Mouse (Mus musculus): ENCODE results near the gene Ankrd66. TPM values are rescaled to one million over a fixed set of nuclear protein-coding genes. Genes with fewer than 3 reads are reported as not detected.

Gene Ankrd66
- polyA plus RNA-seq (2012; rRNA removed) = 0.06 TPM in 2 replicates

DNA sequence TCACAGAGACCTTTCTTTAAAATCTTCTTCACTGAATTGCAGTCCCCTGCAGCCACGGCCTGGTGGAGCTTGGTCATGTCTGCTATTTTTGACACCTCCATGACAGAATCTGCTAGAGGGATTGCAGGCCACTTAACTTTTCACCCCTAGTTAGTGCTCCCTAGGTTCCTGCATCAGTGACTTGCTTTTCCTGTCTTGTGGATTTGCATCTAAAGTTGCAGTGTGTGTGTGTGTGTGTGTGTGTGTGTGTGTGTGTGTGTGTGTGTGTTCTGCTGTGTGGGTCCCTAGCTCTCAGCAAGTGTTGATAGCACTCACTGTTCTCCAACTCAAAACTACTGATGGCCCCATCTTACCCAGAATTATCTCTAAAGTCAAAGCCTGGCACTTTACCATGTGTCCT is at the start of gene Ankrd66:
TSS of gene Ankrd66 (minus strand) at position 101 of the 400 bp plus-strand sequence.
- H3K27ac ChIP-seq (ENCODE audit: insufficient read depth, low read length) = no peak within 1 kb of the TSS
- 72% methylated on average over 1 of the region's 1 CpGs for WGBS
- TF ChIP-seq POLR2A (IDR thresholded peaks at IDR 0.05; ENCODE audit: low read depth, low read length) (no peak), CTCF (IDR thresholded peaks at IDR 0.05; ENCODE audit: extremely low read depth, insufficient read depth, insufficient read length, insufficient replicate concordance) (no peak)
- H3K4me1 ChIP-seq (ENCODE audit: control insufficient read depth, insufficient read depth, insufficient read length) = no peaks in the 10 kb centered on the region
- no peak within 1 kb of the TSS for H3K4me3 ChIP-seq (ENCODE audit: extremely low read depth, insufficient read depth, insufficient read length)
- no peak for DNase-seq (ENCODE audit: low read depth in 1 of 2, low spot score in 2 of 2)
- no peaks in the 10 kb centered on the region for H3K36me3 ChIP-seq (ENCODE audit: control insufficient read depth, insufficient read depth, low read length)
- H3K27me3 ChIP-seq (ENCODE audit: control insufficient read depth, insufficient read depth, low read length) = no peaks in the 10 kb centered on the region

GRCm38 (mm10) chr17:43592296-43593291 is 49.2 kb upstream of the Ankrd66 start:
- no peak for TF ChIP-seq POLR2A (IDR thresholded peaks at IDR 0.05; ENCODE audit: low read depth, low read length)
- no peak for TF ChIP-seq CTCF (IDR thresholded peaks at IDR 0.05; ENCODE audit: extremely low read depth, insufficient read depth, insufficient read length, insufficient replicate concordance)
- H3K4me1 ChIP-seq (ENCODE audit: control insufficient read depth, insufficient read depth, insufficient read length) = no peaks in the 10 kb centered on the region
- no peaks in the 10 kb centered on the region for H3K27me3 ChIP-seq (ENCODE audit: control insufficient read depth, insufficient read depth, low read length)
- H3K27ac ChIP-seq (ENCODE audit: insufficient read depth, low read length) = no peak overlapping the region
- no peak overlapping the region for H3K4me3 ChIP-seq (ENCODE audit: extremely low read depth, insufficient read depth, insufficient read length)
- no peaks in the 10 kb centered on the region for H3K36me3 ChIP-seq (ENCODE audit: control insufficient read depth, insufficient read depth, low read length)
- no peak for DNase-seq (ENCODE audit: low read depth in 1 of 2, low spot score in 2 of 2)
- WGBS = 90% methylated on average over 21 of the region's 21 CpGs

- Histone ChIP-seq H3K27me3 (ENCODE audit: control insufficient read depth, insufficient read depth, low read length) (no peaks in the 10 kb centered on the region), H3K27ac (ENCODE audit: insufficient read depth, low read length) (no peak overlapping the region), H3K4me1 (ENCODE audit: control insufficient read depth, insufficient read depth, insufficient read length) (no peaks in the 10 kb centered on the region), H3K36me3 (ENCODE audit: control insufficient read depth, insufficient read depth, low read length) (no peaks in the 10 kb centered on the region), H3K4me3 (ENCODE audit: extremely low read depth, insufficient read depth, insufficient read length) (no peak overlapping the region)
- TF ChIP-seq POLR2A (IDR thresholded peaks at IDR 0.05; ENCODE audit: low read depth, low read length) (no peak), CTCF (IDR thresholded peaks at IDR 0.05; ENCODE audit: extremely low read depth, insufficient read depth, insufficient read length, insufficient replicate concordance) (no peak)
- 85% methylated on average over 5 of the region's 5 CpGs for WGBS
- no peak for DNase-seq (ENCODE audit: low read depth in 1 of 2, low spot score in 2 of 2)
Observed at GRCm38 (mm10) chr17:43590531-43590930, 47.1 kb upstream of the Ankrd66 start.

DNA sequence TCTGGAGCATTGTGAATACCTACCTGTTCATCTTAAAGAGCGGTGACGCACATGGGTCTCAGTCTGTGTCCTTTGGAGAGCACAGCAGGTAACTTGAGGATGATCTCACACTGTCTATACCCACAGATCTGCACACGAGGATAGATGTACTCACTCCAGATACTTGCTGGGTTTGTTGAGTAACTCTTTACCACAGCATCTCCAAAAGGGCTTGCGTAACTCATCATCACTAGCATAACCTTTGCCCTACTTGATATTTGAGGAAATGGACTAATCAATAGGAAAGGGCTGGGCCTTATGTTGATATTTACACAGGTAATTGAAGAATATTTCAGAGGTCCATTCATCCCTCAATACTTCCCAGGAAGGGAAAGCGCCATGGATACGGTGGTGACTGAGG is 46.3 kb upstream of the Ankrd66 start:
- 84% methylated on average over 6 of the region's 6 CpGs for WGBS
- Histone ChIP-seq H3K27ac (ENCODE audit: insufficient read depth, low read length) (no peak overlapping the region), H3K4me3 (ENCODE audit: extremely low read depth, insufficient read depth, insufficient read length) (no peak overlapping the region), H3K36me3 (ENCODE audit: control insufficient read depth, insufficient read depth, low read length) (no peaks in the 10 kb centered on the region), H3K4me1 (ENCODE audit: control insufficient read depth, insufficient read depth, insufficient read length) (no peaks in the 10 kb centered on the region), H3K27me3 (ENCODE audit: control insufficient read depth, insufficient read depth, low read length) (no peaks in the 10 kb centered on the region)
- no peak for DNase-seq (ENCODE audit: low read depth in 1 of 2, low spot score in 2 of 2)
- no peak for TF ChIP-seq CTCF (IDR thresholded peaks at IDR 0.05; ENCODE audit: extremely low read depth, insufficient read depth, insufficient read length, insufficient replicate concordance)

DNA sequence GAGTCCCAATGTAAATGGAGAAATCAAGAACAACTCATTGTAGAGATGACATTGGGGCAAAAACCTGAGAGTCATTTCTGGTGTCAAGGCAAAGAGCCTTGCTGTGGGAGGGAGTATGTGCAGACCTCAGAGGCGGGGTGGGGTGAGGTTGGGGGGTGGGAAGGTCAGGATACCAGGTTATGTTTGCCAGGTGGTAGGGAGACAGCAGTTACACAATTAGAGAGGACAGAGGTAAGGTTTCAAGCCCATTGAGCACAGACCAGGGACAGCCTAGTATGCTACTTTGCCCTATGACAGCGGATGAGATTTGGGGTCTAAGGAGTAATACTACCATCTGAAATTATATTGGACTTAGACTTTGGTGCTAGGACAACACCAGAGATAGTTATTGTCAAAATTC is 43.8 kb upstream of the Ankrd66 start:
- no peak for TF ChIP-seq CTCF (IDR thresholded peaks at IDR 0.05; ENCODE audit: extremely low read depth, insufficient read depth, insufficient read length, insufficient replicate concordance)
- no peak for TF ChIP-seq POLR2A (IDR thresholded peaks at IDR 0.05; ENCODE audit: low read depth, low read length)
- Histone ChIP-seq H3K4me3 (ENCODE audit: extremely low read depth, insufficient read depth, insufficient read length) (no peak overlapping the region), H3K27ac (ENCODE audit: insufficient read depth, low read length) (no peak overlapping the region), H3K36me3 (ENCODE audit: control insufficient read depth, insufficient read depth, low read length) (no peaks in the 10 kb centered on the region), H3K4me1 (ENCODE audit: control insufficient read depth, insufficient read depth, insufficient read length) (no peaks in the 10 kb centered on the region), H3K27me3 (ENCODE audit: control insufficient read depth, insufficient read depth, low read length) (no peaks in the 10 kb centered on the region)
- no peak for DNase-seq (ENCODE audit: low read depth in 1 of 2, low spot score in 2 of 2)
- 88% methylated on average over 2 of the region's 2 CpGs for WGBS

- H3K27ac ChIP-seq (ENCODE audit: insufficient read depth, low read length) = no peak overlapping the region
- TF ChIP-seq POLR2A (IDR thresholded peaks at IDR 0.05; ENCODE audit: low read depth, low read length) (no peak), CTCF (IDR thresholded peaks at IDR 0.05; ENCODE audit: extremely low read depth, insufficient read depth, insufficient read length, insufficient replicate concordance) (no peak)
- no peaks in the 10 kb centered on the region; the same call in 1 of the 2 replicates for H3K4me1 ChIP-seq (ENCODE audit: control insufficient read depth, insufficient read depth, insufficient read length)
- H3K27me3 ChIP-seq (ENCODE audit: control insufficient read depth, insufficient read depth, low read length) = no peaks in the 10 kb centered on the region
- DNase-seq (ENCODE audit: low read depth in 1 of 2, low spot score in 2 of 2) = no peak
- no peak overlapping the region for H3K4me3 ChIP-seq (ENCODE audit: extremely low read depth, insufficient read depth, insufficient read length)
- WGBS = 77% methylated on average over 7 of the region's 7 CpGs
- no peaks in the 10 kb centered on the region for H3K36me3 ChIP-seq (ENCODE audit: control insufficient read depth, insufficient read depth, low read length)
Observed at GRCm38 (mm10) chr17:43584771-43585170, 41.3 kb upstream of the Ankrd66 start.

- TF ChIP-seq CTCF (IDR thresholded peaks at IDR 0.05; ENCODE audit: extremely low read depth, insufficient read depth, insufficient read length, insufficient replicate concordance) = no peak
- no peaks in the 10 kb centered on the region for H3K27me3 ChIP-seq (ENCODE audit: control insufficient read depth, insufficient read depth, low read length)
- no peaks in the 10 kb centered on the region; the same call in 1 of the 2 replicates for H3K4me1 ChIP-seq (ENCODE audit: control insufficient read depth, insufficient read depth, insufficient read length)
- DNase-seq (ENCODE audit: low read depth in 1 of 2, low spot score in 2 of 2) = no peak
- H3K4me3 ChIP-seq (ENCODE audit: extremely low read depth, insufficient read depth, insufficient read length) = no peak overlapping the region
- 71% methylated on average over 8 of the region's 8 CpGs for WGBS
- H3K36me3 ChIP-seq (ENCODE audit: control insufficient read depth, insufficient read depth, low read length) = no peaks in the 10 kb centered on the region
- H3K27ac ChIP-seq (ENCODE audit: insufficient read depth, low read length) = peak overlapping the region; percentile 22; the same call in 1 of the 2 replicates
Observed at GRCm38 (mm10) chr17:43581012-43581467, 37.6 kb upstream of the Ankrd66 start.

Data from spleen, adult 2 months (tissue).